Mouse (Mus musculus): ENCODE measurements around the gene Hk1.
"Not testable (repeated sequence)": the region's sequence is repeated elsewhere in the genome, so short reads cannot be mapped to it uniquely, and the experiment has no call there.

Gene Hk1

GRCm38 (mm10) chr10:62341956-62342355 is 37.8 kb downstream of the Hk1 start:
- DNase-seq (ENCODE audit: extremely low spot score, low spot score) = no peak

GRCm38 (mm10) chr10:62340991-62341390 is 38.7 kb downstream of the Hk1 start:
- no peak for DNase-seq (ENCODE audit: extremely low spot score, low spot score)

- DNase-seq (ENCODE audit: extremely low spot score, low spot score) = peak; percentile 95
Measured at GRCm38 (mm10) chr10:62340095-62340731, 39.5 kb downstream of the Hk1 start.

- no peak for DNase-seq (ENCODE audit: extremely low spot score, low spot score)
Measured at GRCm38 (mm10) chr10:62339211-62340094, 40.3 kb downstream of the Hk1 start.

GRCm38 (mm10) chr10:62338626-62339025 is 41.1 kb downstream of the Hk1 start:
- no peak for DNase-seq (ENCODE audit: extremely low spot score, low spot score)

GRCm38 (mm10) chr10:62338176-62338575 is 41.5 kb downstream of the Hk1 start:
- no peak for DNase-seq (ENCODE audit: extremely low spot score, low spot score)

- DNase-seq (ENCODE audit: extremely low spot score, low spot score) = no peak
Measured at GRCm38 (mm10) chr10:62336601-62337578, 42.8 kb downstream of the Hk1 start.

- DNase-seq (ENCODE audit: extremely low spot score, low spot score) = no peak
Measured at GRCm38 (mm10) chr10:62335423-62335776, 44.3 kb downstream of the Hk1 start.

- no peak for DNase-seq (ENCODE audit: extremely low spot score, low spot score)
Measured at GRCm38 (mm10) chr10:62334686-62335422, 44.9 kb downstream of the Hk1 start.

- DNase-seq (ENCODE audit: extremely low spot score, low spot score) = no peak
Measured at GRCm38 (mm10) chr10:62333269-62333668, 46.4 kb downstream of the Hk1 start.

GRCm38 (mm10) chr10:62332514-62332913 is 47.2 kb downstream of the Hk1 start:
- DNase-seq (ENCODE audit: extremely low spot score, low spot score) = no peak

GRCm38 (mm10) chr10:62331771-62332170 is 47.9 kb downstream of the Hk1 start:
- no peak for DNase-seq (ENCODE audit: extremely low spot score, low spot score)

GRCm38 (mm10) chr10:62331296-62331695 is 48.4 kb downstream of the Hk1 start:
- no peak for DNase-seq (ENCODE audit: extremely low spot score, low spot score)

GRCm38 (mm10) chr10:62329846-62330245 is 49.9 kb downstream of the Hk1 start:
- no peak for DNase-seq (ENCODE audit: extremely low spot score, low spot score)

- DNase-seq (ENCODE audit: extremely low spot score, low spot score) = no peak
Measured at GRCm38 (mm10) chr10:62328886-62329412, 50.8 kb downstream of the Hk1 start.

GRCm38 (mm10) chr10:62327572-62328317 is 52.0 kb downstream of the Hk1 start:
- DNase-seq (ENCODE audit: extremely low spot score, low spot score) = no peak

GRCm38 (mm10) chr10:62326818-62327571 is 52.7 kb downstream of the Hk1 start:
- no peak for DNase-seq (ENCODE audit: extremely low spot score, low spot score)

- no peak for DNase-seq (ENCODE audit: extremely low spot score, low spot score)
Measured at GRCm38 (mm10) chr10:62326002-62326401, 53.7 kb downstream of the Hk1 start.

- DNase-seq (ENCODE audit: extremely low spot score, low spot score) = not testable (repeated sequence)
Measured at GRCm38 (mm10) chr10:62322821-62323220, 56.9 kb downstream of the Hk1 start.
